Mouse (Mus musculus) lung, postnatal 0 days (tissue): ENCODE measurements around the gene Tcte1.

Source experiments
- CTCF ChIP-seq: IDR thresholded peaks from 2 replicates; pipeline ENCODE4 v1.5.1; 2016; ENCODE audit warnings: antibody characterized with exemption, mild to moderate bottlenecking
- EP300 ChIP-seq: IDR thresholded peaks from 2 replicates; pipeline ENCODE4 v1.6.1; 2016; ENCODE audit warnings: antibody characterized with exemption, mild to moderate bottlenecking, control low read depth

DNA sequence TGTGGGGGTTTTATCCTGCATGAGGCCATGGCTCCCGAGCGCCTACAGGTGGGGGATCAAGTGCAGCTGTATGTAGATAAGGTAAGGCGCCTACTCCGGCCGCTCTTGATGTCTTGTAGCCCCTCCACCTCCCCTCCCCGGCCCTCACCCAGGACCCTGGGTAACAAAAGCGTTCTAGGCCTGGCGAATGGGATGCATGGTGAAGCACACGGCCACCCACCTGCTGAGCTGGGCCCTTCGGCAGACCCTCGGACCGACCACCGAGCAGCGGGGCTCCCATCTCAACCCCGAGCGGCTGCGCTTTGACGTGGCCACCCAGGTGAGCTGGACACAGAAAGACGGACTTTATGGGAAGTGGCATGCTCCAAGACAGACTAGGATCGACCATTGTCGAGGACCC lies 6.1 kb upstream of the Tcte1 start:
- TF ChIP-seq EP300 = no peak
- TF ChIP-seq CTCF = no peak
